Mouse (Mus musculus): ENCODE results near the gene Mrpl28. TPM values are rescaled to one million over a fixed set of nuclear protein-coding genes. Genes with fewer than 3 reads are reported as not detected.

The Mrpl28 gene
- total and polyA plus RNA-seq, 3 experiments: 148 to 174 (median 164) TPM

DNA sequence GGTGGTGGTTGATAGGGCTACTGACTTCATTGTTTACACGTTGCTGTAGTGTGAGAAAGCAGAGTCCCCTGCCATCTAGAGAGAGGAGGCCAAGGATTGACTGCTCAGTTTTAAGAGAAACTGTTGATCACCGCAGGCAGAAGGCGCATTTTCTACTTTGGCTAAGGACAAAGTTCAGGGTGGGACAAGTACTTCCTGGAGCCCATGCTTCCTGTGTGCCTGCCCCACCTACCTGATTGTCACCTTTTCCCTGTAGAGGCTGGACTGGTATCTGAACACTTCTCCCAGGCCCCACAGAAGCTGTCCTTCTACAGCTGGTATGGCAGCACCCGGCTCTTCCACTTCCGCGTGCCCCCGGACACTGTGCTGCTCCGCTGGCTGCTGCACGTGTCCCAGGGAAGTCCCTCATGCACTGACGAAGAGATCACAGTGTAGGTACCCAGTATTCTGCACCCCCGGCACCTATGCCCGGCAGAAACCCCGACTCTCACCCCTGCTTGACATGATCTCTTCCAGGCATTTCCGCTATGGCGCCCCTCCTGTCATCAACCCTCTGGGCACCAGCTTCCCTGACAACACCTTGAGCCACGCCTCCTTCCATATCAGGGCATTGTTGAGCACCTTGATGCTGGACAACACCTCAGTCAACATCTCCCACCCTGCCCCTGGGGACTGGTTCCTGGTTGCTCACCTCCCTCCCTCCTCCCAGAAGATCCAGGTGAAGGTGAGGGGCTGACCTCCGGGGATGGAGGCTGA lies 6.6 kb upstream of the Mrpl28 start:
- no peak for DNase-seq (ENCODE audit: low read depth, low spot score)
- no peaks in the 10 kb centered on the region for H3K9me3 ChIP-seq (replicated peaks; ENCODE audit: insufficient read depth, low read length)
- peaks cover 0 to 2% of the 10 kb centered on the region in 2 experiments; a peak in 2 of 4 replicates for H3K36me3 ChIP-seq (ENCODE audit: control insufficient read depth in 1 of 2, insufficient read depth in 2 of 2, low read length in 2 of 2)
- no peaks in the 10 kb centered on the region; the same call in 1 of the 2 replicates for H3K79me2 ChIP-seq (ENCODE audit: control insufficient read depth, insufficient read depth, low read length, poor library complexity)
- H3K9ac ChIP-seq (ENCODE audit: control insufficient read depth, low read depth, low read length, poor library complexity, severe bottlenecking): no peak overlapping the region
- H3K27ac ChIP-seq (ENCODE audit: control insufficient read depth, low read depth, low read length): no peak overlapping the region
- H3K4me3 ChIP-seq (ENCODE audit: control insufficient read depth in 1 of 2, insufficient read depth in 1 of 2, low read depth in 2 of 2, low read length in 2 of 2): no peak overlapping the region
- H3K4me1 ChIP-seq (ENCODE audit: control insufficient read depth in 1 of 2, insufficient read depth in 2 of 2, low read length in 2 of 2): peaks cover 5 to 37% of the 10 kb centered on the region in 2 experiments; a peak in 3 of 4 replicates
- TF ChIP-seq JUND (IDR thresholded peaks at IDR 0.05; ENCODE audit: low read depth, low read length) (no peak), KAT2A (conservative IDR thresholded peaks at IDR 0.05; ENCODE audit: low read depth, low read length) (no peak), POLR2AphosphoS5 (IDR thresholded peaks at IDR 0.05; ENCODE audit: borderline replicate concordance, low read depth, low read length) (no peak), E2F4 (IDR thresholded peaks at IDR 0.05; ENCODE audit: borderline replicate concordance, low read depth, low read length) (no peak), NRF1 (IDR thresholded peaks at IDR 0.05; ENCODE audit: insufficient read depth, low read depth, low read length, poor library complexity, severe bottlenecking) (no peak), ZMIZ1 (IDR thresholded peaks at IDR 0.05; ENCODE audit: low read depth, low read length) (no peak), MAX (IDR thresholded peaks at IDR 0.05; ENCODE audit: low read length) (no peak), MEF2A (IDR thresholded peaks at IDR 0.05; ENCODE audit: extremely low read depth, insufficient replicate concordance, low read depth, low read length, poor library complexity, severe bottlenecking) (no peak), POLR2AphosphoS2 (IDR thresholded peaks at IDR 0.05; ENCODE audit: low read length) (no peak), ETS1 (IDR thresholded peaks at IDR 0.05; ENCODE audit: low read depth, low read length) (no peak), ELF1 (IDR thresholded peaks at IDR 0.05; ENCODE audit: low read depth, low read length) (no peak), MAFK (IDR thresholded peaks at IDR 0.05; ENCODE audit: borderline replicate concordance, low read depth, low read length) (no peak), UBTF (IDR thresholded peaks at IDR 0.05; ENCODE audit: borderline replicate concordance, insufficient read depth, low read depth, low read length) (no peak), MXI1 (IDR thresholded peaks at IDR 0.05; ENCODE audit: low read depth, low read length) (no peak)
- no peaks in the 10 kb centered on the region for H3K27me3 ChIP-seq (ENCODE audit: control insufficient read depth in 1 of 2, insufficient read depth in 2 of 2, low read length in 2 of 2)

DNA sequence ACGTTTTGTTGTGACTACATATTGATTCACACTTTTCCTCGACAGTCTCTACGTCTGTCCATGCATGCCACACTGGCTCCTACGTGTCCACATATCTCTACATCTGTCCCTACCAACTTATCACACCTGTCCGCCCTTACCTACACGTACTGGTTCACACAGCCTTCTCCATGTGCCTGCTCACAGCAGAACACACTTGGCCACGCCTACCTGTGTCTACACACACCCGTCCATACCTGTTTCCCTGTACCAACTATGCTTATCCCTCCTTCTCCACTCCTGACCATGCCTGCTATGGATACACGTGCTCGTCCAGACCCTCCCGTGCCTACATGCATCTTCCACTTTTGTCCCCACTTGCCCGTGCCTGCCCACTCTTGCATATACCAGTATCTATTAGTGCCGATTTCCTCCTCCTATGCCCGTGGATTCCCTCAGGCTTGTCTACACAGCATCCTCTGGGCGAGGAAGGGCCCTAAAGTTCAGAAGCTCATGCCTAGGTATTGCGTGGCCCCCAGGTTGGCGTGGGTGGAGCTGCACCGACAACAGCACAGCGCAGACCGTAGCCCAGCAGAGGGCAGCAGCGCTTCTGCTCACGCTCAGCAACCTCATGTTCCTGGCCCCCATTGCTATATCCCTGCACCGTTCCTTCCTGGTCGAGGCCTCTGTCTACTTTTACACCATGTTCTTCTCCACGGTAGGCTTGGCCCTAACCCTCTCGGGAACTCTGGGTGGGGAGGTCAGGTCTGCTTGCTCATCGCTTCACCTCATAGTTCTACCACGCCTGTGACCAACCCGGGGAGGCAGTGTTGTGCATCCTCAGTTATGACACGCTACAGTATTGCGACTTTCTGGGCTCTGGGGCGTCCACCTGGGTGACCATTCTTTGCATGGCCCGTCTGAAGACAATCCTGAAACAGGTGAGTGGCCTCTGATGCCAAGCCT lies 3.3 kb upstream of the Mrpl28 start:
- peak; percentile 87 for DNase-seq (ENCODE audit: low read depth, low spot score)
- H3K9me3 ChIP-seq (replicated peaks; ENCODE audit: insufficient read depth, low read length): no peaks in the 10 kb centered on the region
- no peaks in the 10 kb centered on the region for H3K27me3 ChIP-seq (ENCODE audit: control insufficient read depth in 1 of 2, insufficient read depth in 2 of 2, low read length in 2 of 2)
- H3K79me2 ChIP-seq (ENCODE audit: control insufficient read depth, insufficient read depth, low read length, poor library complexity): peaks cover 14% of the 10 kb centered on the region
- 0 out of 4 replicates have a peak overlapping the region, but pooled peaks of 1 of the 2 experiments have one; percentile 8 for H3K4me3 ChIP-seq (ENCODE audit: control insufficient read depth in 1 of 2, insufficient read depth in 1 of 2, low read depth in 2 of 2, low read length in 2 of 2)
- peak overlapping the region; percentile 43 for H3K9ac ChIP-seq (ENCODE audit: control insufficient read depth, low read depth, low read length, poor library complexity, severe bottlenecking)
- no peaks in the 10 kb centered on the region; a peak in 2 of 4 replicates for H3K36me3 ChIP-seq (ENCODE audit: control insufficient read depth in 1 of 2, insufficient read depth in 2 of 2, low read length in 2 of 2)
- H3K27ac ChIP-seq (ENCODE audit: control insufficient read depth, low read depth, low read length): no peak overlapping the region
- peaks cover 2 to 37% of the 10 kb centered on the region in 2 experiments; a peak in 3 of 4 replicates for H3K4me1 ChIP-seq (ENCODE audit: control insufficient read depth in 1 of 2, insufficient read depth in 2 of 2, low read length in 2 of 2)
- TF ChIP-seq BHLHE40 (IDR thresholded peaks at IDR 0.05; ENCODE audit: borderline replicate concordance, low read depth, low read length): no peak
- no peak for TF ChIP-seq CHD2 (IDR thresholded peaks at IDR 0.05; ENCODE audit: low read length)
- TF ChIP-seq MEF2A (IDR thresholded peaks at IDR 0.05; ENCODE audit: extremely low read depth, insufficient replicate concordance, low read depth, low read length, poor library complexity, severe bottlenecking): no peak
- TF ChIP-seq KAT2A (conservative IDR thresholded peaks at IDR 0.05; ENCODE audit: low read depth, low read length): no peak
- no peak for TF ChIP-seq MXI1 (IDR thresholded peaks at IDR 0.05; ENCODE audit: low read depth, low read length)
- peak; percentile 65 for TF ChIP-seq RAD21 (IDR thresholded peaks at IDR 0.05; ENCODE audit: low read depth, low read length)
- peak; percentile 67; the same call in 1 of the 2 replicates for TF ChIP-seq MAZ (IDR thresholded peaks at IDR 0.05; ENCODE audit: low read depth, low read length)
- TF ChIP-seq NELFE (IDR thresholded peaks at IDR 0.05; ENCODE audit: low read depth, low read length): no peak
- TF ChIP-seq JUND (IDR thresholded peaks at IDR 0.05; ENCODE audit: low read depth, low read length): no peak
- no peak for TF ChIP-seq USF1 (IDR thresholded peaks at IDR 0.05; ENCODE audit: low read depth, low read length)
- TF ChIP-seq EP300 (IDR thresholded peaks at IDR 0.05; ENCODE audit: low read depth in 1 of 2, low read length in 2 of 2): no peak
- TF ChIP-seq HCFC1 (IDR thresholded peaks at IDR 0.05; ENCODE audit: low read depth, low read length): no peak
- TF ChIP-seq MAFK (IDR thresholded peaks at IDR 0.05; ENCODE audit: borderline replicate concordance, low read depth, low read length): no peak
- TF ChIP-seq POLR2AphosphoS2 (IDR thresholded peaks at IDR 0.05; ENCODE audit: low read length): no peak
- TF ChIP-seq USF2 (IDR thresholded peaks at IDR 0.05; ENCODE audit: borderline replicate concordance in 1 of 2, insufficient read depth in 1 of 2, low read depth in 1 of 2, low read length in 2 of 2): no peak
- no peak for TF ChIP-seq UBTF (IDR thresholded peaks at IDR 0.05; ENCODE audit: borderline replicate concordance, insufficient read depth, low read depth, low read length)
- peak; percentile 77 to 90 (median 86) for TF ChIP-seq CTCF (IDR thresholded peaks at IDR 0.05 in 2 of 3, conservative IDR thresholded peaks at IDR 0.05 in 1 of 3; ENCODE audit: control insufficient read depth in 1 of 3, insufficient read depth in 1 of 3, low read depth in 2 of 3, low read length in 3 of 3, poor library complexity in 1 of 3, severe bottlenecking in 1 of 3)
- TF ChIP-seq NRF1 (IDR thresholded peaks at IDR 0.05; ENCODE audit: insufficient read depth, low read depth, low read length, poor library complexity, severe bottlenecking): no peak
